Mouse (Mus musculus): ENCODE measurements around the gene Rhbdf1. TPM values are rescaled to one million over a fixed set of nuclear protein-coding genes. Genes with fewer than 3 reads are reported as not detected.

Gene Rhbdf1
- total and polyA plus RNA-seq, 2 experiments, result 3.1 to 18.0 TPM

- Histone ChIP-seq H3K4me3 (ENCODE audit: insufficient read depth, low read depth, low read length) (no peak overlapping the region), H3K27ac (replicated peaks; ENCODE audit: insufficient read depth, low read depth, low read length) (no peak overlapping the region), H3K4me1 (ENCODE audit: control insufficient read depth, insufficient read depth, low read length) (no peaks in the 10 kb centered on the region), H3K79me2 (ENCODE audit: control insufficient read depth, insufficient read depth, low read length) (no peaks in the 10 kb centered on the region), H3K9ac (ENCODE audit: low read depth, low read length) (no peak overlapping the region), H3K36me3 (ENCODE audit: control insufficient read depth, insufficient read depth, low read length) (peaks cover 3% of the 10 kb centered on the region; the same call in 1 of the 2 replicates), H3K27me3 (ENCODE audit: control insufficient read depth, insufficient read depth, low read length) (no peaks in the 10 kb centered on the region)
- no peak for DNase-seq (ENCODE audit: extremely low read depth, low read depth, low spot score)
- TF ChIP-seq CTCF (IDR thresholded peaks at IDR 0.05; ENCODE audit: low read depth, low read length), result no peak
- no peak for TF ChIP-seq POLR2A (IDR thresholded peaks at IDR 0.05; ENCODE audit: extremely low read depth, insufficient read depth, low read length)
- WGBS, result 94% methylated on average over 10 of the region's 10 CpGs
Observed at GRCm38 (mm10) chr11:32232848-32233247, 10.7 kb upstream of the Rhbdf1 start.

GRCm38 (mm10) chr11:32231125-32231524 lies 9.0 kb upstream of the Rhbdf1 start:
- TF ChIP-seq POLR2A (IDR thresholded peaks at IDR 0.05; ENCODE audit: extremely low read depth, insufficient read depth, low read length) (no peak), CTCF (IDR thresholded peaks at IDR 0.05; ENCODE audit: low read depth, low read length) (no peak)
- DNase-seq (ENCODE audit: extremely low read depth, low read depth, low spot score), result no peak
- Histone ChIP-seq H3K4me3 (ENCODE audit: insufficient read depth, low read depth, low read length) (no peak overlapping the region), H3K9ac (ENCODE audit: low read depth, low read length) (no peak overlapping the region), H3K79me2 (ENCODE audit: control insufficient read depth, insufficient read depth, low read length) (no peaks in the 10 kb centered on the region), H3K27ac (replicated peaks; ENCODE audit: insufficient read depth, low read depth, low read length) (no peak overlapping the region), H3K4me1 (ENCODE audit: control insufficient read depth, insufficient read depth, low read length) (0 out of 2 replicates have a peak, but pooled peaks cover 2% of the 10 kb centered on the region), H3K27me3 (ENCODE audit: control insufficient read depth, insufficient read depth, low read length) (no peaks in the 10 kb centered on the region), H3K36me3 (ENCODE audit: control insufficient read depth, insufficient read depth, low read length) (peaks cover 3% of the 10 kb centered on the region; the same call in 1 of the 2 replicates)
- 94% methylated on average over 2 of the region's 2 CpGs for WGBS

GRCm38 (mm10) chr11:32230220-32230619 lies 8.1 kb upstream of the Rhbdf1 start:
- H3K9ac ChIP-seq (ENCODE audit: low read depth, low read length), result no peak overlapping the region
- H3K4me1 ChIP-seq (ENCODE audit: control insufficient read depth, insufficient read depth, low read length), result peaks cover 9% of the 10 kb centered on the region
- peaks cover 3% of the 10 kb centered on the region; the same call in 1 of the 2 replicates for H3K36me3 ChIP-seq (ENCODE audit: control insufficient read depth, insufficient read depth, low read length)
- H3K4me3 ChIP-seq (ENCODE audit: insufficient read depth, low read depth, low read length), result no peak overlapping the region
- TF ChIP-seq CTCF (IDR thresholded peaks at IDR 0.05; ENCODE audit: low read depth, low read length) (no peak), POLR2A (IDR thresholded peaks at IDR 0.05; ENCODE audit: extremely low read depth, insufficient read depth, low read length) (no peak)
- H3K79me2 ChIP-seq (ENCODE audit: control insufficient read depth, insufficient read depth, low read length), result no peaks in the 10 kb centered on the region
- no peak for DNase-seq (ENCODE audit: extremely low read depth, low read depth, low spot score)
- no peak overlapping the region for H3K27ac ChIP-seq (replicated peaks; ENCODE audit: insufficient read depth, low read depth, low read length)
- WGBS, result 87% methylated on average over 4 of the region's 4 CpGs
- H3K27me3 ChIP-seq (ENCODE audit: control insufficient read depth, insufficient read depth, low read length), result no peaks in the 10 kb centered on the region

- Histone ChIP-seq H3K9ac (ENCODE audit: low read depth, low read length) (no peak overlapping the region), H3K36me3 (ENCODE audit: control insufficient read depth, insufficient read depth, low read length) (peaks cover 3% of the 10 kb centered on the region; the same call in 1 of the 2 replicates), H3K4me3 (ENCODE audit: insufficient read depth, low read depth, low read length) (no peak overlapping the region), H3K79me2 (ENCODE audit: control insufficient read depth, insufficient read depth, low read length) (no peaks in the 10 kb centered on the region), H3K27ac (replicated peaks; ENCODE audit: insufficient read depth, low read depth, low read length) (no peak overlapping the region), H3K4me1 (ENCODE audit: control insufficient read depth, insufficient read depth, low read length) (peaks cover 14% of the 10 kb centered on the region), H3K27me3 (ENCODE audit: control insufficient read depth, insufficient read depth, low read length) (no peaks in the 10 kb centered on the region)
- TF ChIP-seq POLR2A (IDR thresholded peaks at IDR 0.05; ENCODE audit: extremely low read depth, insufficient read depth, low read length), result no peak
- TF ChIP-seq CTCF (IDR thresholded peaks at IDR 0.05; ENCODE audit: low read depth, low read length), result no peak
- DNase-seq (ENCODE audit: extremely low read depth, low read depth, low spot score), result no peak
- 85% methylated on average over 3 of the region's 3 CpGs for WGBS
Observed at GRCm38 (mm10) chr11:32228292-32228845, 6.3 kb upstream of the Rhbdf1 start.

- WGBS, result 95% methylated on average over 9 of the region's 9 CpGs
- TF ChIP-seq CTCF (IDR thresholded peaks at IDR 0.05; ENCODE audit: low read depth, low read length), result no peak
- no peak for TF ChIP-seq POLR2A (IDR thresholded peaks at IDR 0.05; ENCODE audit: extremely low read depth, insufficient read depth, low read length)
- DNase-seq (ENCODE audit: extremely low read depth, low read depth, low spot score), result no peak
- Histone ChIP-seq H3K79me2 (ENCODE audit: control insufficient read depth, insufficient read depth, low read length) (no peaks in the 10 kb centered on the region), H3K27ac (replicated peaks; ENCODE audit: insufficient read depth, low read depth, low read length) (no peak overlapping the region), H3K4me3 (ENCODE audit: insufficient read depth, low read depth, low read length) (no peak overlapping the region), H3K4me1 (ENCODE audit: control insufficient read depth, insufficient read depth, low read length) (peaks cover 14% of the 10 kb centered on the region), H3K27me3 (ENCODE audit: control insufficient read depth, insufficient read depth, low read length) (no peaks in the 10 kb centered on the region), H3K9ac (ENCODE audit: low read depth, low read length) (no peak overlapping the region), H3K36me3 (ENCODE audit: control insufficient read depth, insufficient read depth, low read length) (peaks cover 3% of the 10 kb centered on the region; the same call in 1 of the 2 replicates)
Observed at GRCm38 (mm10) chr11:32227555-32227954, 5.5 kb upstream of the Rhbdf1 start.

GRCm38 (mm10) chr11:32227041-32227440 lies 4.9 kb upstream of the Rhbdf1 start:
- WGBS, result 49% methylated on average over 1 of the region's 1 CpGs
- TF ChIP-seq POLR2A (IDR thresholded peaks at IDR 0.05; ENCODE audit: extremely low read depth, insufficient read depth, low read length), result no peak
- TF ChIP-seq CTCF (IDR thresholded peaks at IDR 0.05; ENCODE audit: low read depth, low read length), result no peak
- no peak for DNase-seq (ENCODE audit: extremely low read depth, low read depth, low spot score)
- H3K27ac ChIP-seq (replicated peaks; ENCODE audit: insufficient read depth, low read depth, low read length), result no peak overlapping the region
- H3K79me2 ChIP-seq (ENCODE audit: control insufficient read depth, insufficient read depth, low read length), result no peaks in the 10 kb centered on the region
- H3K36me3 ChIP-seq (ENCODE audit: control insufficient read depth, insufficient read depth, low read length), result peaks cover 2% of the 10 kb centered on the region; the same call in 1 of the 2 replicates
- H3K27me3 ChIP-seq (ENCODE audit: control insufficient read depth, insufficient read depth, low read length), result no peaks in the 10 kb centered on the region
- H3K9ac ChIP-seq (ENCODE audit: low read depth, low read length), result peak overlapping the region; percentile 98
- peak overlapping the region; percentile 96 for H3K4me3 ChIP-seq (ENCODE audit: insufficient read depth, low read depth, low read length)
- H3K4me1 ChIP-seq (ENCODE audit: control insufficient read depth, insufficient read depth, low read length), result peaks cover 18% of the 10 kb centered on the region

Measured in liver, adult 2 months (tissue).